Mouse (Mus musculus) gonadal fat pad, adult 2 months (tissue): Measurements from ENCODE around the gene Gpr157. TPM values are rescaled to one million over a fixed set of nuclear protein-coding genes. Genes with fewer than 3 reads are reported as not detected.
"Not testable (repeated sequence)": the region's sequence is repeated elsewhere in the genome, so short reads cannot be mapped to it uniquely, and the experiment has no call there.

Experiments used
- DNase-seq: peaks from one replicate; pipeline ENCODE4 v3.0.0-alpha.2; 2012; ENCODE audit warnings: low read depth
- polyA plus RNA-seq: library from polyadenylated mRNA; depleted of rRNA; stranded (reverse); fragments of >200 nt; gene quantifications from 2 replicates; pipeline ENCODE4 v1.2.3, GENCODE M21; 2012; rRNA removed

Gene Gpr157
- polyA plus RNA-seq, result 7.0 TPM in 2 replicates

DNA sequence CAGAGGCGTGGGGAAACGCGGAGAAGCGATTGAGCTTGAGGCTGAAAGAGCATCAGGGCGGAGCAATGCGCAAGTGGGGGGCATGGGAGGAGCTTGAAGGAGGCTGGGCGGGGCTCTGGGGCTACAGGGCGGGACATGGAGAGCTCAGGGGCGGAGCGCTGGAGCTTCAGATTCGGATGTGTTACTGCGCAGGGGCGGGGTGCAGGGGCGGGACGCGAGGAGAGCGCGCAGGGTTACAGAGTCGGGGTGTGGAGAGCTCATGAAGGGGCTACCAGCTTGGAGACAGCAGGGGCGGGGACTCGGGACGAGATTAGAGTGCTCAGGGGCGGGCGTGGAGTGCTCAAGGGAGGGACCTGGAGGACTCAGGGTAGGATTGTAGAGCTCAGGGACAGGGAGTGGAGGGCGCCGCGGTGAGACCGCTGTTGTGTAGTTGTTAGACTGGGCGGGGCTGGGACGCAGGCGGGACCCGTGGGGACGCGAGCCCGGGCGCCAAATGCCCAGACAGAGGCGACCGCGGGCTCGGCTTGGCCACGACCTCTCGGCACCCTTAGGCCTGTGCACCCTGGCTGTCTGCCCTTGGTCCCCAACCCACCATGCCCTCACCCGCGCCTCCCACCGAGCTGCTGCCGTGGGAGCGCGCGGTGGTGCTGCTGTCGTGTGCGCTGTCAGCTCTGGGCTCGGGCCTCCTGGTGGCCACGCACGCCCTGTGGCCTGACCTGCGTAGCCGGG is at the start of gene Gpr157:
Gene Gpr157 (plus strand): TSS at position 205 of the 729 bp plus-strand sequence.
- DNase-seq, result peak; percentile 37

DNA sequence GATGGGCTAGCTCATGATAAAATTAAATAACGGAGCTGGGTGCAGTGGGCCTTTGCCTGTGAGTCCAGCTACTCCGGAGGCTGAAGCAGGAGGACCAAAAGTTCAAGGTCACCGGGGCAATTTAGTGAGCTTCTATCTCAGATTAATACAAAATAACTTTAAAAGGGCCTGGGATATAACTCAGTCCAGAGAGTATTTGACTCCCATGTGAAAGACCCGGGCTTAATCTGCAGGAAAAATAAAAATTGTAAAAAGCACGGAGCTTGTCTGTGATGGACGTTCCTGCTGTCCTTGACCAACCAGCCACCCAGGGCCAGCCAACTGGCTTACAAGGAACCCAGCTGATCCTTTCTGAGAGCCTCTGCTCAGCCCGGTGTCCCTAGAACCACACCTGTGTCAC is 48.6 kb upstream of the Gpr157 start:
- DNase-seq, result no peak

DNA sequence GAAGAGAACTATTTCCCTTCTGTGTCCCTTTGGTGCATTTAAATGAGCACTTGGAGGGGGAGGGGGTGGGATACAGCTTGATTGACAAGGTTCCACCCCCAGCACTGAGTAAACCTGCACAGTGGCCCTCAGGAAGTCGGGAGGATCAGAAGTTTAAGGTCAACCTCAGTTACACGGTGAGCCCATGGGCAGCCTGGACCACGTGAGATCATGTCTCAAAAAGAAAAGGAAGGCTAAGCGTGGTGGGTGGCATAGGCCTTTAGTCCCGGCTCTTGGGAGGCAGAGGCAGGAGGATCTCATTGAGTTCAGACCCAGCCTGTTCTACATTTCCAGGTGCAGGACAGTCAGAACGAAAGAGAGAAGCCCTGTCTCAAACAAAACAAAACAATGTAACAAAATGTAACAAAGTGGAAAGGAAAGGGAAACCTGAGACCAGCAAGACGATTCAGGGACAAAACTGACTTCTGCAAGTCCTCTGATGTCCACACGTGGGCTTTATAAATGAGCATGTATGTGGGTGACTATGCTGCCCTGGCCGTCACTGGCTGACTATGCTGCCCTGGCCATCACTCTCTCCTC is 47.1 kb upstream of the Gpr157 start:
- no peak for DNase-seq

DNA sequence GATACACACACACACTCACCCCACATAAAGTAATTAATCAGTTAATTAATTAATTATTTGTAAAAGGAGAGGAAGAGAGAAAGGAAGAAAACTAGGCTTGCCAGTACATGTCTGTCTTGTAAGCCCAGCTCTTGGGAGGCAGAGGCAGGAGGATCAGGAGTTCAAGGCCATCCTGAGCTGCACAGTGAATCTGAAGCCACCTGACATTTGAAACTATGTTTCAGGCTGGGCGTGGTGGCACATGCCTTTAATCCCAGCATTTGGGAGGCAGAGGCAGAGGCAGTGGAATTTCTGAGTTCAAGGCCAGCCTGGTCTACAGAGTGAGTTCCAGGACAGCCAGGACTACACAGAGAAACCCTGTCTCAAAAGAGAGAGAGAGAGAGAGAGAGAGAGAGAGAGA is 46.3 kb upstream of the Gpr157 start:
- DNase-seq, result not testable (repeated sequence)

DNA sequence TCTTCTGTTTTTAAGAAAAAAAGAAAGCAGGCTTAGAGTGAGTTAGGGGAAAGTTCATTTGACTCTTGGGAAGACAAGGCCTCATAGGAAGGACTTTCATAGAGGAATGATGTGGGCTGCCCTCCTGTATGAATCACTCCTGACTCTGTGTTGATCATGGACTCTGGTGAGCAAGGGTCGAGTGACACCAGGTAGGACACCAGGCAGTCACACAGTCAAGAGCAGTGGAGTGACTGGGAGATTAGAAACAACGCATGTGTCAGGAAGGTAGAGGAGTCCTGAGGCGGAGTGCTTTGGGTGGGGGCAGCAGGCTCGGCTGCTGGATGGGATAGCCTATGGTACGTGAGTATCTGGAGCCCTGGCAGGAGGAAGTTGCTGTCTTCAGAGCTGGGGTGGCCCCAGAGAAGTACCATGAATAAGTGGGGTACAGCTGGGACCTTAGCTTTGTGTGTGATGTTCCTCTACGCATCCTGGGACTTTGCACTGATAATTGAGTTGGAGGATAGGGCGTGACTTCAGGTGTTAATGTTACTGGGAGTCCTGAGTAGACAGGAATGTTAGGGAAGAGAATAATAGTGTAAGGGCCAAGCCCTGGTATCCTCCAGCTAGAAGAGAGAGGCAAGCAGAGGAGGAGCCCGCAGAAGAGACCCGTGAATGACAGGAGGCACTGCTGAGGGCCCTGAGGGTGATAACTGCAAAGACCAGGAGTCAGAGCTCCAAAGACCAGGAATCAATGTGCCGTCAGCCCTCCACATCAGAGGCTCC is 45.6 kb upstream of the Gpr157 start:
- no peak for DNase-seq

DNA sequence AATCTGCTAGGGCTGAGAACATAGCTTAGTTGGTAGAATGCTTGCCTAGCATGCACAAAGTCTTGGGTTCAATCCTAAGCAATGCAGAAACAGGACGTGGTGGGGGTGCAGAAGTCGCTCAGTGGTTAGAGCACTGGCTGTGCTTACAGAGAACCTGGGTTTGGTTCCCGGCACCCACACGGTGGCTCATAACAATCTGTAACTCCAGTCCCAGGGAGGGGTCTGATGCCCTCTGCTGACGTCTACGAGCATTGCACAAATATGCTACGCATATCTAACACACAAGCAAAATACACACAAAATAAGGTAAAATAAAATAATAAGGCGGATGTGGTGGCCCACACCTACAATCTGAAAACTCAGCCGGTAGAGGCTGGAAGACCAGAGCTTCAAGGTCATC is 43.6 kb upstream of the Gpr157 start:
- DNase-seq, result no peak

DNA sequence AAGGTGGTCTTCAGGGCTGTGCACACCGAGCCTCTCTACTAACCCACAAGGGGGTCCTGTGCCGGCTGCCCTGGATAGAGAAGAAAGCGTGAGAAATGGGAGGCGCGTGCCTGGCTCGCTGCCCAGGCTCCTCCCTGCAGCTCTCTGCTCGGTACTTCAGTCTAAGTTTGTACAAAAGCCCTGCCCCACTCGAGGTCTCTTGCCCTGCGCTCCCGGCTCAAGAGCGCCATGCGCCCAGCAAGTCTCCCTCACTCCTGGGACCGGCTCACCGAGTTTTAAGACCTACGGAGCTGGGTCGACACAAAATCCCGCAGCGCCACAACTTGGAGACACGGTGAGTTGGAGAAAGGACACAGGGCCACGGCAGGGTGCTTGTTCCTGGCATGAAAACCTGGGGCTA is 39.1 kb upstream of the Gpr157 start:
- DNase-seq, result no peak

DNA sequence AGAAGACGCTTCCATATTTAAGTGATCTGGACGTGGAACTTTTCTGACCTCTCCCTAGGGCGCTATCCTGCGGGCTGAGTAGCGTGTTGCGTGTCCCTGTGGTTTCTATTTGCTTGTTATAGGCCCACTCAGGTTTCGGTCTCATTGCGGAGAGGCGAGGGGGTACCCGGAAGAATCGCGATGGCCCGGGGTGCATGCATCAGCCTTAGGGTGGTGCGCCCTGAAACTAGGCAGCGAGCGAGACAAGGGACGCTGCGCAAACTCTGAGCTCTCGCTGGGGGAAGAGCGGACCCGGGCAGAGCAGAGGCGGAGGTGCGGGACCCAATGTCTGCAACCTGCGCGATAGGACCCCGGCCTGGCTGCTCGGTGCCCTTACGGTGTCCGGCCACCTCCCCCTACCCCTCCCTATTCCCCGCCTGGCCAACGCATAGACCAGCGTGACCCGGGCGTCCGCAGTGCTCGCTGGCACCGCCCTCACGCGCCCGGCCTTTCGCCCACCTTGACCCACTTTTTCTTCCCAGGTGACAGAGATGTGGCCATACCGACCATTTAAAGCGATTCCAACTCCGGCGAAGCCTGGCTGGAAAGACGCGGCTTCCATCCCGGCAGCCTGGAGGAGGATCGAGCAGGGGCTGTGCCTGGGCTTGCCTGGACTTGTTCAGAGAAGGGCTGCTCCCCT is 38.5 kb upstream of the Gpr157 start:
- no peak for DNase-seq

DNA sequence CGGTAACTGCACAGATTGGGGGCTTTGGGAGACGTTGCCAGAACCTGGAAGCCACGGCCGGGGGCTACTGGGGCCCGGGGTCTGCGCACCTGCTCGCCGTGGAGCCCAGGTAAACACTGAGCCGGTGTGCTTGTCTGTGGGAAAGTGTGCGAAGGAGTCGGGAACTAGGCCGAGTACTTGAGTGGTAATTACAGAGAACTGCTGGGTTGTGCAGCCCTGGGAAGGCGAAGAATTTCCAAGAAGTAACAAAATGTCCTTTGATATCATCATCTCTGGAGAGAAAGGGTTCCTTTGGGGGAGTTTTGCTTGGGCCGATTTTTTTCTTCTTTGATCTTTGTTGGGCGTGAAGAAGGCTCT is 38.0 kb upstream of the Gpr157 start:
- no peak for DNase-seq

DNA sequence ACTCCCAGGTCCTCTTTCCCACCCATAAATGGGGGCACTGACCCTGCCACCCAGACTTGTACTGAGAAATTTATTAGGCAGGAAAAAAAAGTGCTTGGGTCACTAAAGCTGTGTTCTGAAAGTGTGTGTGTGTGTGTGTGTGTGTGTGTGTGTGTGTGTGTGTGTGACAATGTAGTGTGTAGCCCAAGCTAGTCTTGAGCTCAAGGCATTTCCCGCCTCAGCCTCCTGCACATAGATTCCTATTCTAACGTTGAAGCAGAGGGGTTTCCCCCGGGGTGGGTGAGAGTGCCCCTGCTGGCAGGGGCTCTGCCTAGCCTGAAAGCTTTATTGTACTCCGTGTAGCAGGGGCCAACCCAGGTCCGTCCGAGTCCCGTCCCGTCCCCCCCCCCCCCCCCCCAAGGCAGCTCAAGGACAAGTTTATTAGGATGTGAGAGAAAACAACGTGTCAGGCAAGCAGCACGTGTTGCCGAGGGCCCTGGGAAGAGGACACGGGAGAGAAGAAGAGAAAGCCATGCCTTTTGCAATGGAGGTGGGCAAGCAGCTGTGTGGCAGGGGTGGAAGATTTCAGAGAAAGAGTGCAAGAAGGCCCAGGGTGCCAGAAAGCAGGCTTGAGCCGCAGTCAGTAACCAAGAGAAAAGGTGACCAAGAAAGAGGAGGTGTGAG is 37.5 kb upstream of the Gpr157 start:
- no peak for DNase-seq

DNA sequence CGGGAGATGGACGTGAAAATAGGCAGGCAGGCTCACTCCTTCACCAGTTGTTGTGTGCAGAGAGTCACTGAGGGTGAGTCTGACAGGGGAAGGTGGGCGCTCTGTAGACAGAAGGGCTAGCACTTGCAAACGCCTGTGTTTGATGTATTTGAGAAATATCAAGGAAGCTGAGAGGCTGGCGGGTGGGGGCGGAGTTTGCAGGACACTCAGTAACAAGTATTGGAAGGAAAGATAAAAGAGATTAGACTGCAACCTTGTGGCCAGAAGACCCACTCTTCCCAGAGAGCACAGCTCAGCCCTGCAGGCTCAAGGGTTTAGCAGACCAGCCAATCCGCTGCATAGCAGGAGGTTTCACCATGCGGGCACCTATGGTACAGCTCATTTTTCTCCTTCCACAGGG is 35.7 kb upstream of the Gpr157 start:
- no peak for DNase-seq

DNA sequence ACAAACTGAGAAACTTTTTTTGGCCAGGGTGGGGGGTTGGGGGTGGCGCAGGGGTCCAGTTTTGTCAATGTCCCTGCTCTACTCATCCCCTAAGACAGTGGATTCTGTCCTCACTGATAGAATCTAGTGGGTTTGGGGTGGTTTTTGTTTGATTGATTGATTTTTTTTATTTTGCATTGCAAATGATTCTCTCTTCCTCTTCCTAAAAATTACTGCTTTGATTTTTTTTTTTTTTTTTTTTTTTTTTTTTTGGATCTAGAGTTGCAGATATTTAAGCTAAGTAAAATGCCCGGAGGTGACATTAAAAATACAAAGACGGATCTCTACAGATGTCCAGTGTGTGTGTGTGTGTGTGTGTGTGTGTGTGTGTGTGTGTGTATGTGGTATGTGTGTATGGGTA is 34.8 kb upstream of the Gpr157 start:
- DNase-seq, result no peak

DNA sequence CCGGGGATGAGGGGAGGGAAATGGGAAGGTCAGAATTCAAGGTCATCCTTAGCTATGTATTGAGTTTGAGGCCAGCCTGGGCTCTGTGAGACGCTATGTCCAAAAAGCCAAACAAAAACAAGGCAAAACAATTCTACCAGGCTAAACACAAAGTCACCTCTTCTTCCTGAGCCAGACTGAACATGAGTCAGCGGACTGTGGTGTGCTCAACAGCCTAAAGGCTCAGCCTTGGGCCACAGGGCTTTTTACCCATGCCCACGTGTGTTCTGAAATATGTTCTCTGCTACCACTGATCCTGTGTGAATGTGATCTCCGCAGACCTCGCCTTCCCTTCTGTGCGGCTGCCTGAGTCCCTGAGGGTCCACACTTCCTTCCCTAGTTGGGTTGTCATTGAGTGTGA is 31.0 kb upstream of the Gpr157 start:
- no peak for DNase-seq

DNA sequence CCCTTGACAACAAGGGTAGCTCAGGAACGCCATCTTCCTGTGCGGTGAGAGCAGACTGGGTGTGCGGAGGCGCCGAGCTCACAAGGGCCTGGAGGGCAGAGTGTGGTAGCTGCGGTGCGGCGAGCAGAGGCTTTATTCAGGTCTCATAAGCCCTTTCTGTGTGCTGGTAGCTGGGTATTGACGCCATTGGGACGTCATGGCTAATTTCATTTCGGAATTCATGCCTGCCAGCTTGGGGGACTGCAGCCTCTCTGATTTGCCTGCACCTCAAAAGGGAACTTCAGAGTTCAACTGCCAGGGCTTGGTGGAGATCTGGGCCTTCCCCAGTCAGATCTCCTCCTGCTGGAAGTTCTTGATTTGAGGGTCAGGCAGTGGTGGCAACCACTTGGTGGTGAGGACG is 29.4 kb upstream of the Gpr157 start:
- DNase-seq, result no peak

DNA sequence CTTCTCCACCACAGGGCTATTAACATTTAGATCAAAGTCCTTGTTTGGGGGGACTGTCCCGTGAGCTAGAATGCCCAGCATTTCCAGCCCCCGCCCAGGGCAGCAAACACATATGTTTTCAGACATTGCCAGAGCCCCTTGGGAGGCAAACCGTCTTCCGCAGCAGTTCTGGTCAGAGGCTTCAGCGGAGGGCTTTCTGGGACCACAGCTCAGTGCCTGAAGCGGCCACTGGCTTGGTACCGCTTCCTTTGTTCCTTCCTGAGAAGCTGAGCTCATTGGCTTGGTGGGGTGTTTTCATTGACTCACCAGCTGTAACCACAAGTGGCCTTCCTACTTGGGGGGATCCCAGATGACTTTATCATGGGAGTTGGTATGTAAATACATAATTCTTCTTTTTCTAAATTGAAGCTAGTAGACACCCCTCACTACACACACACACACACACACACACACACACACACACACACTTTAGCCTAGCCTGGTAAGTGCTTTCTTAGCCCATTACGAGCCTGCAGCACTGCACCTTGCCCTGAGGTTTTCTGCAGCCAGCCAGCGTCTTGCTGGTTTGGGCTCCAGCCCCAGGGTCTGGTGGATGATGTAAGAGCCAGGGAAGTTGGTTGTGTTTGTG is 27.2 kb upstream of the Gpr157 start:
- DNase-seq, result no peak

DNA sequence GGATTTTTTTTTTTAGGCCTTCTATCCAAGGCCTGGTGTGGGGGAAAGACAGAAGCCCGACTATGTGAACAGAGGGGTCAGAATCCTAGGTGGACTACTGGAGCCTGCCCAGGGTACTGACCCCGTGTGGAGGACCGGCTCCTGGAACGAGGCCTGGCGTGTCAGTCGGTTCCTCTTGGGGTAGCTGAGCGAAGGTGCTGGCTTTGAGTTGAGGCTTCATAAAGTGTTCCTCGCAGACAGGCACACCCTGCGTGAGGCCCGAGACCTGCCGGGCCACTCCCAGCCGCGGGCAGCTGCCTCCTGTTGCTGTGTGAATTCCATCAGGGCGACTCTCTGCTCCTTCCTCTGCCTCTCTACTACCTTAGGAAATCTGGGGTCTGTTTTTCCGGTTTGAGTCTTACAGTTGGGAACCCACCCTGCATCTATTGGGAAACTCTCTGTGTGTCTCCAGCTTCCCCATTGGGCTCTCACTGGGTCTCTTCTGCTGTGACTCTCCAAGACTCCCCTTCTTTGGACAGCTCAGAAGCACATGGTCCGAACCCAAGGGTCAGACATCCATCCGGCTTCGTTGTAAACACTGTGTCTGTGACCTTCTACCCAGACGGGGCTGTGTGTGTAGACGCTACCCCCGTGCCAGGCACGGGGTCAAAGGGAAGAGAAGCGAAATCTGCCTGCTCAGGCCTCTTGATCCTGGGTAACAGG is 26.5 kb upstream of the Gpr157 start:
- no peak for DNase-seq

DNA sequence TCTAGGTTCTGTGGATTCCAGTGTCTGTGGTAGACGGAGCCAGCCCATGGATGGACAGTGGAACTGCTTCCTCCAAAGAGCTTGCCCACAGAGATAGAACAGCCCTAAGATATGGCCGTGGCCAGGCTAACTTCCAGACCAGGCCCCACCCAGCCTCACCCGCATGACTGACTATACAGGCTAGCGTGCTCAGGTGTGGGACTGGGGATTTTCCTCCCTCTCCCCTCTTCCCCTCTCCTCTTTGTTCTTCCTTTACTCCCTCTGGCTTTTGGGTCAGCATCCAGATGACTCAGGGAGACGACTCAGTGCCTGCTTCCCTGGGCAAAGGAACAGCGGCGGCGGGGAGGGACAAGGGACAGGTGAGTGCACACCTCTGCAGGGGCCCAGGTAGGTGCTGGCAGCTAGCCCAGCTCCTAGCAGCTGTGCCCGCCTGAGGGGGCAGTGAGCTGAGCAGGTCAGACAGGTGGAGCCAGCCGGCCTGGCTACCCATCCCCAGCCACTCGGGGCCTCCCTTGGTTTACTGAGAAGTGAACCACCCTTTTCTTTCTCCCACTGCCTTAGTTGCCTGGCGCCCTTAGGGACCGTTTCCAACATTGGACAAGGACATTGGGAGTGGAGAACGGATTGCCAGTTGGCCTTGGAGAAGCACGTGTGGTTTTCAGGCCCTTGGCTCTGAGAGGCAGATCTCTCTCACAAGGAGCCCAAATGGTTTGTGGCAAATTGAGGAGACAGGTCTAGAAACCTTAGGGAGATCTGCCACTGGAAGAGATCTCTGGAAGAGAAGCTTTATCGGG is 25.5 kb upstream of the Gpr157 start:
- DNase-seq, result peak; percentile 57

DNA sequence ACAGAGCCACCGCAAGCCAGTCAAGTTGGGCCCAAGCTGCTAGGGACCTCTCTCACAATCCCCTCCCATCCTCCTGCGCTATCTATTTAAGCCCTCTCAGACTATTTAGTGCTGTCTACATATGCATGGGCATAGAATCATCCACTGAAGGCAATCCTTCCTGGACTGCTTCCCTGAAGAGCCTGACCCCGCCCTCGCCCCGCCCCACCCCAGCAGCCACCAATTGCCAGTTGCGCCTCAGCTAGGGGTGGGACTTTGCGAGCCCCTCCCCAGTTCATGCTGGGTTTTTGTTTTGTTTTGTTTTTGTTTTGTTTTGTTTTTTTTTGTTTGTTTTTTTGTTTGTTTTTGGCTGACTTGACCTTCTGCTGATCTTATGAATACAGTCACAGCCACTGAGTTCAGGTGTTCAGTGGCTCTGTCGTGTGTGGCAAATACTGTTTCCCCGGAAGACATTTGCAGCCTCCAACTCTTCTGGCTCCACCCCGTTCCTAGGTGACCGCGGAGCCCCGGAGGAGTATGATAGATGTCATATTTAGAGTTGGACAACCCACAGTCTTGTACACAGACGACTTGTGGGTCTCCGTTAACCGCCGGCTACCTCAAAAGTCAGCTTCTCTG is 20.4 kb upstream of the Gpr157 start:
- DNase-seq, result no peak

DNA sequence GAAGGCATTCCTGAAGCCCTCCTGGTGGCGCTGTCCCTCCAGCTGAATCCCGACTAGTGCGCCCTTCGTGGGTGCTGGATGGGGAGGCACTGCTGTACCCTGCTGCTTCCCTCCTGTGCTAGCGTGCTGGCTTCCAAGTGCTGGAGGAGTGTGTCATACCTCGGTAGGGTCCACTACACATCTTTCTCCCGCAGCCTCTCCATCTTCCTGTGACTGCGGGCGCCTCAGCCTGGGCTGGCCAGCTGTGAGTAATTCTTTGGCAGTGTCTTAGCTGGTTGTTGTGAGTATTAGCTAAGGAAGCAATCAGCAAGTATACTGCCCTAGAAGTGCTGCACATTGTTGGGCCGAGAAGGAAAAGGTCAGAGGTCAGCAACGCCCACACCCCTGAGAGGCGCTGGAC is 18.9 kb upstream of the Gpr157 start:
- DNase-seq, result no peak

DNA sequence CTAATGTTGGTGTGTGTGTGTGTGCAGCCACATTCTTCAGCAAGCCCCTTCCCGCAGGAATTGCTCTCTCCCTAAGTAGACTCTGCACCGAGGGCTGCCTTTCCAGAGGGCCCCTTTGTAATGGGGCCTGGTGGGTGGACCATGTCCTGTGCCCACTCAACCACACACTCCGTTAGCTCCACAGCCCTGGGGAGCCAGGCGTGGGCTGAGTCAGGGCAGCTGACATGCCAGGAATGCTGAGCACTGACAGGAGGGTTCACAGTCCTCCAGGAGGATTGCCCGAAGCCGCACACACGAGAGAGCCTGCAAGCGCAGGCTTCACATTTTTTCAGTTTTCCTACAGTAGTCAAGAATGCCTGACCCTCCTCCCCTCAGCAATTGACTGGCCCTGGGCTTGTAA is 17.0 kb upstream of the Gpr157 start:
- DNase-seq, result no peak
